Mouse (Mus musculus): ENCODE measurements at regions not wholly inside any gene's neighbourhood (a gene's known extent, or its start where the extent isn't known, plus 50 kb on each side); places are given as distances from the start of the nearest gene placed in this dataset.

- TF ChIP-seq CTCF (IDR thresholded peaks at IDR 0.05; ENCODE audit: low read depth), result no peak
- no peak for TF ChIP-seq EP300 (optimal IDR thresholded peaks at IDR 0.05)
Observed at GRCm38 (mm10) chr6:13449160-13449787, 158.6 kb downstream of the Tmem168 start.

Measured in stomach, postnatal 0 days (tissue).